Mouse (Mus musculus): ENCODE data around the gene Tstd2. TPM values are rescaled to one million over a fixed set of nuclear protein-coding genes. Genes with fewer than 3 reads are reported as not detected.

Gene Tstd2
- total and polyA plus RNA-seq, 2 experiments from 2014 or later, result 19.3 to 31.4 TPM

- H3K36me3 ChIP-seq (ENCODE audit: insufficient read depth), result peaks cover 90% of the 10 kb centered on the region
- DNase-seq (no peak), ATAC-seq (no peak)
- no peak overlapping the region for H3K27ac ChIP-seq (ENCODE audit: low read depth, low read length)
- no peaks in the 10 kb centered on the region for H3K4me1 ChIP-seq (ENCODE audit: insufficient read depth)
- no peak overlapping the region for H3K9ac ChIP-seq
- no peak overlapping the region for H3K4me2 ChIP-seq (ENCODE audit: low read depth)
- 84% methylated on average over 3 of the region's 3 CpGs for WGBS
- TF ChIP-seq CTCF (IDR thresholded peaks at IDR 0.05; ENCODE audit: low read depth), result no peak
- no peaks in the 10 kb centered on the region for H3K27me3 ChIP-seq (ENCODE audit: insufficient read depth, low read length)
- no peak overlapping the region for H3K4me3 ChIP-seq (ENCODE audit: low read depth, low read length)
- no peaks in the 10 kb centered on the region for H3K9me3 ChIP-seq (ENCODE audit: low read length)
Observed at GRCm38 (mm10) chr4:46120767-46121166, 17.7 kb downstream of the Tstd2 start.

- DNase-seq (no peak), ATAC-seq (no peak)
- H3K4me2 ChIP-seq (ENCODE audit: low read depth), result no peak overlapping the region
- no peaks in the 10 kb centered on the region for H3K4me1 ChIP-seq (ENCODE audit: insufficient read depth)
- H3K9me3 ChIP-seq (ENCODE audit: low read length), result no peaks in the 10 kb centered on the region
- H3K4me3 ChIP-seq (ENCODE audit: low read depth, low read length), result no peak overlapping the region
- no peak overlapping the region for H3K9ac ChIP-seq
- H3K27ac ChIP-seq (ENCODE audit: low read depth, low read length), result no peak overlapping the region
- no peaks in the 10 kb centered on the region for H3K27me3 ChIP-seq (ENCODE audit: insufficient read depth, low read length)
- H3K36me3 ChIP-seq (ENCODE audit: insufficient read depth), result peaks cover 82% of the 10 kb centered on the region
- WGBS, result 98% methylated on average over 14 of the region's 14 CpGs
- 0 out of 2 replicates have a peak, but pooled peaks have one; percentile 18 for TF ChIP-seq CTCF (IDR thresholded peaks at IDR 0.05; ENCODE audit: low read depth)
Observed at GRCm38 (mm10) chr4:46119514-46120094, 18.9 kb downstream of the Tstd2 start.

- H3K27me3 ChIP-seq (ENCODE audit: insufficient read depth, low read length), result no peaks in the 10 kb centered on the region
- TF ChIP-seq CTCF (IDR thresholded peaks at IDR 0.05; ENCODE audit: low read depth), result no peak
- H3K4me1 ChIP-seq (ENCODE audit: insufficient read depth), result no peaks in the 10 kb centered on the region
- no peak for DNase-seq
- WGBS, result 98% methylated on average over 4 of the region's 4 CpGs
- no peaks in the 10 kb centered on the region for H3K9me3 ChIP-seq (ENCODE audit: low read length)
- H3K4me3 ChIP-seq (ENCODE audit: low read depth, low read length), result no peak overlapping the region
- H3K36me3 ChIP-seq (ENCODE audit: insufficient read depth), result peaks cover 76% of the 10 kb centered on the region
- ATAC-seq, result no peak
- H3K4me2 ChIP-seq (ENCODE audit: low read depth), result no peak overlapping the region
- no peak overlapping the region for H3K27ac ChIP-seq (ENCODE audit: low read depth, low read length)
- no peak overlapping the region for H3K9ac ChIP-seq
Observed at GRCm38 (mm10) chr4:46117536-46117935, 21.0 kb downstream of the Tstd2 start.

- peak; percentile 34; the same call in 1 of the 2 replicates for ATAC-seq
Observed at GRCm38 (mm10) chr4:46116544-46117175, 21.8 kb downstream of the Tstd2 start.

GRCm38 (mm10) chr4:46115308-46115707 lies 23.2 kb downstream of the Tstd2 start:
- Histone ChIP-seq H3K4me2 (ENCODE audit: low read depth) (no peak overlapping the region), H3K36me3 (ENCODE audit: insufficient read depth) (peaks cover 57% of the 10 kb centered on the region), H3K4me3 (ENCODE audit: low read depth, low read length) (no peak overlapping the region), H3K4me1 (ENCODE audit: insufficient read depth) (no peaks in the 10 kb centered on the region), H3K9me3 (ENCODE audit: low read length) (no peaks in the 10 kb centered on the region), H3K9ac (no peak overlapping the region), H3K27me3 (ENCODE audit: insufficient read depth, low read length) (no peaks in the 10 kb centered on the region), H3K27ac (ENCODE audit: low read depth, low read length) (no peak overlapping the region)
- TF ChIP-seq CTCF (IDR thresholded peaks at IDR 0.05; ENCODE audit: low read depth), result peak; percentile 7; the same call in 1 of the 2 replicates
- 89% methylated on average over 1 of the region's 1 CpGs for WGBS
- no peak for DNase-seq
- no peak for ATAC-seq

More at GRCm38 (mm10) chr4:46116544-46117175, 21.8 kb downstream of the Tstd2 start:
- no peak for TF ChIP-seq CTCF (IDR thresholded peaks at IDR 0.05; ENCODE audit: low read depth)
- H3K27me3 ChIP-seq (ENCODE audit: insufficient read depth, low read length), result no peaks in the 10 kb centered on the region
- DNase-seq, result no peak
- H3K27ac ChIP-seq (ENCODE audit: low read depth, low read length), result no peak overlapping the region
- peaks cover 69% of the 10 kb centered on the region for H3K36me3 ChIP-seq (ENCODE audit: insufficient read depth)
- H3K4me1 ChIP-seq (ENCODE audit: insufficient read depth), result no peaks in the 10 kb centered on the region
- no peak overlapping the region for H3K9ac ChIP-seq
- H3K4me3 ChIP-seq (ENCODE audit: low read depth, low read length), result no peak overlapping the region
- WGBS, result 83% methylated on average over 10 of the region's 10 CpGs
- no peak overlapping the region for H3K4me2 ChIP-seq (ENCODE audit: low read depth)
- no peaks in the 10 kb centered on the region for H3K9me3 ChIP-seq (ENCODE audit: low read length)

- H3K4me3 ChIP-seq (ENCODE audit: low read depth, low read length), result no peak overlapping the region
- 57% methylated on average over 3 of the region's 3 CpGs for WGBS
- no peak overlapping the region for H3K27ac ChIP-seq (ENCODE audit: low read depth, low read length)
- no peak for TF ChIP-seq CTCF (IDR thresholded peaks at IDR 0.05; ENCODE audit: low read depth)
- no peak overlapping the region for H3K9ac ChIP-seq
- DNase-seq (peak; percentile 20), ATAC-seq (no peak)
- no peaks in the 10 kb centered on the region for H3K9me3 ChIP-seq (ENCODE audit: low read length)
- H3K27me3 ChIP-seq (ENCODE audit: insufficient read depth, low read length), result no peaks in the 10 kb centered on the region
- H3K4me2 ChIP-seq (ENCODE audit: low read depth), result no peak overlapping the region
- no peaks in the 10 kb centered on the region for H3K4me1 ChIP-seq (ENCODE audit: insufficient read depth)
- peaks cover 19% of the 10 kb centered on the region for H3K36me3 ChIP-seq (ENCODE audit: insufficient read depth)
Observed at GRCm38 (mm10) chr4:46111361-46111760, 27.1 kb downstream of the Tstd2 start.

GRCm38 (mm10) chr4:46110084-46110483 lies 28.4 kb downstream of the Tstd2 start:
- H3K9ac ChIP-seq, result no peak overlapping the region
- WGBS, result 93% methylated on average over 8 of the region's 8 CpGs

More at GRCm38 (mm10) chr4:46110084-46110483, 28.4 kb downstream of the Tstd2 start:
- ATAC-seq (no peak), DNase-seq (no peak)
- Histone ChIP-seq H3K27me3 (ENCODE audit: insufficient read depth, low read length) (no peaks in the 10 kb centered on the region), H3K36me3 (ENCODE audit: insufficient read depth) (peaks cover 9% of the 10 kb centered on the region; the same call in 1 of the 2 replicates), H3K9me3 (ENCODE audit: low read length) (no peaks in the 10 kb centered on the region), H3K4me3 (ENCODE audit: low read depth, low read length) (no peak overlapping the region), H3K4me2 (ENCODE audit: low read depth) (no peak overlapping the region), H3K27ac (ENCODE audit: low read depth, low read length) (no peak overlapping the region), H3K4me1 (ENCODE audit: insufficient read depth) (no peaks in the 10 kb centered on the region)
- no peak for TF ChIP-seq CTCF (IDR thresholded peaks at IDR 0.05; ENCODE audit: low read depth)
